Mouse (Mus musculus) fat pad, adult 2 months (tissue): ENCODE data around the gene Mpzl3.
"Not testable (repeated sequence)": the region's sequence is repeated elsewhere in the genome, so short reads cannot be mapped to it uniquely, and the experiment has no call there.

Experiments
- DNase-seq: peaks from one replicate; pipeline ENCODE4 v3.0.0-alpha.2; 2011; ENCODE audit warnings: low read depth, low spot score; ENCODE audit errors: extremely low read depth

Mpzl3 gene

DNA sequence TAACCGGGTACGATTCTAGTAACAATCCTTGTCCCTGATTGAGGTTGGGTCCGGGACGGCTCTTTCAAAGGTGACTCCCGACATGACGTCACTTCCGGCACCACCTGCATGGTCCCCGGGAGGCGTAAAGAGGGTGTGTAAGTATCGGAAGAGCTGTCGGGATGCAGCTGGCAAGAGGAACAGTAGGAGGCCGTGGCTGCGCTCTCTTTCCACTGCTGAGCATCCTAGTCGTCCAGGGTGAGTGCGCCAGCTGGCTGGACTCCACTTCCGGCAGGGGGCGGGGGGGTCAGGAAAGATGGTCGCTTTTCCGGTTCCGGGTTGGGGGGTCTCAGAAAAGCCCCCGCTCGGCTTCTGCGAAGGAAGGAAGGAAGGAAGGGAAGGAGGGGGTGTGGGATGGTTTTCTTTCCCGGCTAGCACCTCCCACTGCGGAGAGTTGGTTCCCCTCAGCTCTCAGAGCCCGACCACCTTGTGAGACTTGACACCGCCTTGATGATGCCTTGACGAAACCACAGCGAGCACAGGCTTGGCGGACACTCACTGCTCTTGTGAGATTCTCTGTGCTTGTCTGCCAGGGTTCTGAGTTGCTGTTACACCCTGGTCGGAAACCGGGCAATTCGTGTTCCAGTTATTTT lies at the start of gene Mpzl3:
TSS of gene Mpzl3 (plus strand) at position 105 of the 632 bp plus-strand sequence.
- DNase-seq: no peak

DNA sequence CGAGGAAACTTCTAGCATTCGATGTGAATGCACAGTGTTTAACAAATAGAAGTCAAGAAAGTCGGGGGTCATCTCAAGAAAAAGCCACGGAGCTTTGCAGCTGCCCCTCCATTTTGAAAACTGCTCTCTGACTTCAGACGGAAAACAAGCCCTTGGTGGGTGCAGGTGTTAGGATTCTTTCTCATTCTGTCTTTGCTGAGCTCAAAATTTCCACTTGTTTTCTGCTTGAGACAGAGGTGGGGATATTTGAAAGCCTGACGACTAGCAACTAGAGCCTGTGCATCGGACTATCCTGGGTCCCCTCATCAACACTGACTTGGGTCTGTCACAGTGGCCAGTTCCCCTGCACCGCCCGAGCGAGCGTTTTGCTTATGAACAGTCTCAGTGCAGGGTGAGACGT lies 47.6 kb upstream of the Mpzl3 start:
- DNase-seq: no peak

DNA sequence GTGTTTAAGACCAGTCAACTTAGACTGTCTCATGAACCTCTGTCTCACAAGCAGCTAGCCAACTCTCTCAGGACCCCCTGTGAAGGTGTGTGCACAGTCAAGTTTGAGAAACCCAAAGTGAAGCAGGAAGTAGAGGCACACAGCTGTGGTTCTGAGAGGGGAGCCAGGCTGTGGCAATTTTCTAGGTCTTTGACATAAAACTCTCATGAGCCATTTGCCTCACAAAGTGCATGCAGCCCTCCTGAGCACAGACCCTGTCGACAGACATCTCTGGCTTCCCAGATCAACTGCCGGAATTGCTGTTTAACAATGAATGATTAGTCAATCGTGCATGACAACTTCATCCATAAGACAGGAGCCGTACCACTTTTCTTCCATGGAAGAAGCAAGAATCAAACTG lies 46.6 kb upstream of the Mpzl3 start:
- no peak for DNase-seq

DNA sequence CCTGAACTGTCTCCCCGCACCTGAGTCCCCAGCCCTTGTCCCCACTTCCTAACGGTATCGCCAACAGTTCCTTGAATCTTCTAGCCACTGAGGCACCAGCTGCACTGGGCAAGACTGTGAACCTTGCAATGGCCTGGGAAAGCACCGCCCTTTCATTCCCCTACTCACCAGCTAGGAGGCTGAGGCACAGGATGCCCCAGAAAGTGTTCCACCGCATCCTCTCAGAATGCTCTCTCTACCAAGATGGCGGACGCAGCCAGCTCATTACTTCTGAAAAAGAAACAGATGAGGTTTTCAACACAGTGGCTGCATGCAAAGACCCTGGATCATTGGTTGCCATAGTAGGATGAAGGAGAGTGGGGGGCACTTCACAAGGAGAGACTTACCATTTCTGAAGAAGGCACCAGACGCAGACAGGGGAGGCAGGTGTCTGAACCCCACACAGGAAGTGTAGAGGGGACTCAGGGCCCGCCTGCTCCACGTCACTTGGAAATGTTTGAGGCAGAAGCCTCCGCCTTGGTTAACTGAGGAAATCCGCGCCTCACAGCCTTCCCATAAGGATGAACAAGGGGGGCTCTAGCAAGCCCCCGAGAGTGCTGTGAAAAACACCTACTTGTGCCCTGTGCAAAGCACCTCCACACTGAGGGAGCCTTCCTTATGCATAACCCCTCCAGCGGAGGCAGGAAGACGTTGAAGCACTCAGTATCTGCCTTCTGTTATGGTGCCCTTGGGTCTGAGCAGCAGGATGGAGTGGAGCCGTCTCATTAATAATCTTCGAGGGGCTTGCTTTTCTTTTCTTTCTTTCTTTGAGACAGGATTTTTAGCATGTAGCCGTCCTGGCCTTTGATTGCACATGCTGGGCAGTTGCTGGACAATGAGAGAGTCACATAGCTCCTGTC lies 45.6 kb upstream of the Mpzl3 start, which contains the start of gene Cd3e:
TSS of gene Cd3e (minus strand) at position 448 of the 899 bp plus-strand sequence.
- DNase-seq: no peak

DNA sequence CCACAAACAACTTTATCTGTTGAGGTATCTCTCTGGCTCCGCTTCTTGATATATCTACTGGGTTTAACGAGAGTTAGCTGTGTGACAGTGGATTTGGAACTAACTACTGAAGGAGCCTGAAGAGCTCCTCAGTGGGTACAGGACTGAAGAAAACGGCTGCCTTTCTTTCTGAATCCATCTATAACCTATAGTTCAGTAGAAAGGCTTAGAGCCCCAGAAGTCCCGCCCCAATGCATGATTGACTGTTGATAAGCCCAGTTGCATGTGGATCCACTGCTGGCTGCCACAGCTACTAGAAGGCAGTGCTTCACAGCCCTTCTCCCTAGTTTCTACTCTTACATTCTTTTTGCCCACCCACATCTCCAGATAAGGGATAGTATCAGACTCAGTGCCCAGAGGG lies 44.5 kb upstream of the Mpzl3 start:
- DNase-seq: no peak

DNA sequence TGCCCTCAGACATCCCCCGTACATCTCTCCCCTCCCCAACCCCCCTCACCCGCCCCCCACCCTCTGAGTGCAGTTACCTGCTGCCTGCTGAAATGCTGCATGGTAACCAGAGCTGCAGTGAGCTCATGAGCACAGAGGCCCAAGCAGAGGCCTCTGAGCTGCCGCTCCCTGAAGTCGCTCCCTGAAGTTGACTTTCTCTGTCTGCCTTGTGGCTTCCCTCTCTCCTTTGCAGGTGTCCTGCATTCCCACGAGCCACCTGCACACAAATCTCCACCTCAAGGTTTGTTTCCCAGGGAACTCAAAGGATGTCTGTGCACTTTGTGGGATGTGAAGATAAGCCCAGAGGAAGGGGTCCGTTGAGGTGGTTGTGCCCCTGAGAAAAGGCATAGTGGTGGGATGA lies 43.7 kb upstream of the Mpzl3 start:
- no peak for DNase-seq

DNA sequence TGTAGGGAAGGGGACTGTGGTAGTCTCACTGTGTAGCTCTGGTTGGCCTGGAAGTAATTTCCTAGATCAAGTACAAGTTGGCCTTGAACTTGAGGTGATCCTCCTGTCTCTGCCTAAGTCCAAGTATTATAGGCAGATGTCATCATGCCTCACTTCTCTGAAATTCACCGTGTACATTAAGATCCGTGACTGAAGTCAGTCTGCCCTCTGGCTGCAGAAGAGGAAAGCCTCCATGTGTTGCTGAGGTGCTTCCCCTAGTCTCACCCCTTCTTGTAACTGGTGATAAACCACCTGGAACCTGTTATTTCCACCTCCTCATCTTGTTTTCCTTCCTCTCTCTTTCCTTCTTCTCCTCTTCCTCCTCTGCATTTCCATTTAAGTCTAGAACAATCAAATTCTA lies 40.1 kb upstream of the Mpzl3 start:
- no peak for DNase-seq

DNA sequence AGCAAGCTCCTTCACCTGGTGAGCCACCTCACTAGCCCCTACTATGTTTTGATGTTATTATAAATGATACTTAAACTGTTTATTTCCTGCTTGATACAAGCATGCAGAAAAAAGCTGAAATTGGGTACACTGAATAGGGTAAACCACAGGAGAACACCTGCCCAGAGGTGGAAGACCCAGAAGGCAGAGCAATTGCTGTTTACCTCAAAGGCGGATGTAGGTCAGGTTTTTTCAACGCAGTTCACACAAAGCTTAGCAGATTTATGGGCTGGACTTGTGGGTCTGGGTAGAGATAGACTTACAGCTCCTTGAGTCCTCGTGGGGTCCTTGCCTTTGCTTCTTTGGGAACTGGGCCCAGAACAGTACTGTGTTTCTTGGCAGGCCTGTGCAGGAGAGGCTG lies 39.1 kb upstream of the Mpzl3 start:
- DNase-seq: no peak

DNA sequence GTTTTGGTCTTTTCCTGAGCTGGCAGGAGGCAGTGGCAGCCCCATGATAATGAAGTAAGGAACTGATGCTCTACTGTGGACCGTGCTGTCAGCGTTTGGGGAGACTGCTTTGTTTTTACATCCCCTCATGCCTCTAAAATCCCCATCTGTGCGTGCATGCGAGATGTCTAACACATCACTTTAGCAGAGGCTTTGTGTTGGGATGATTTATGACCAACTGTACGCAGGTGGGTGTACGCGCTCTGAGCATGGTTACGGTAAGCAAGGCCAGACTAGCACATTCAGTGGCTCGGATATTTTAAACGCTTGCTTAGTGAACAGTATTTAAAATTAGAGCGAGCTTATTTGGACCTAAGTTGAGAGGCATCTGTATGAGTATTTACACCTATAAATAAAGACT lies 37.0 kb upstream of the Mpzl3 start:
- DNase-seq: no peak

DNA sequence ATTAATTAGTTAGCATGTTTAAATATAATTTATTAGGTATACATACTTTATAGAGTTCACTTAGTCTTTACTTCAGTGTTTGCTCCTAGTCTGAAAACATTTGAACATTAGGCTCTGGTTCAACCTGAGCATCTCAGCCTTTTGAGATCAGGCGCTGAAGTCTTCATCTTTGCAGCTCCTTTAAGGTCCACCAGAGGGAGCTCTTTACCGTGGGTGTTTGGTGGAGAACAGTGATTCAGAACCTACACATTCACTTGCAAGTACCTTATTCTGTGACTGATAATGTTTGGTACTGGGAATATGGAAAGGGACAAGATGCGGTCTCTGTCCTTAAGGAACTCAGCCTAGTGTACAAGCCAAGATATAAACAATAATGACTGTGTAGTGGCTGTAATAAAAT lies 32.2 kb upstream of the Mpzl3 start:
- DNase-seq: no peak

DNA sequence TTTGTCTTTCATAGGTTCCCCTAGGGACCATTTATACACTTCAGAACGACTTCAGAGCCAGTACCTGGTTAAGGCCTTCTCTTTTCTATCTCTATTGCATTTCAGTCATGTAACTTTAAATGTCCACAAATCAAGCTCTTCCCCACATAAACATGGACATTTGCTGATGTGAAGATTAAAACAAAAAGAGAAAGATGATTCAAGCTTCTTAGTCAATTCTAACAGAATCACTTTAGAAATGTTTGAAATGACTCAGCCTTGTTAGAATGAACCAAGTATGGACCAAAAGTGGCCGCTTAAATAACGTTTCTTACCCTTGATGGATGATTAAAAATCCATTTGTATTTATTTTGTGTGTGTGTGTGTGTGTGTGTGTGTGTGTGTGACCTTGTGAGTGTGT lies 31.3 kb upstream of the Mpzl3 start:
- DNase-seq: no peak

DNA sequence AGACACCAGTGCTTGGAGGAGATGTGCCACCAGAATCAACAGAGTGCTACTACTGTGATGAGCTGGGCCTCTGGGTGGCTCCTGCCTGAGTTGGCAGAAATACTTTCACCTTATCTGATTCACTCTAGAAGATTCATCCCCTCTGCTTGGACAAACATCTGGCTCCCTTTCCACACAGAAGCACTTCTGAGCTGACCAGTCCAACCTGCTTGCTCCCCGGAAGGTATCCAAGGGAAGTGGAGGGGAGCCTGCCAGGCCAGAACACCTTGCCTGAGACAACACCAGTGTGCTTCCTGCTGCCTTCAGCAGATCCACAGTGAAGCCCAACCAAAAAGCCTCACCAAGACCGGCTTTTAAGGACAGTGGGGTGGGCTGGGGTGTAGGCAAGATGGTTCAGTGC lies 30.8 kb upstream of the Mpzl3 start:
- peak; percentile 74 for DNase-seq

DNA sequence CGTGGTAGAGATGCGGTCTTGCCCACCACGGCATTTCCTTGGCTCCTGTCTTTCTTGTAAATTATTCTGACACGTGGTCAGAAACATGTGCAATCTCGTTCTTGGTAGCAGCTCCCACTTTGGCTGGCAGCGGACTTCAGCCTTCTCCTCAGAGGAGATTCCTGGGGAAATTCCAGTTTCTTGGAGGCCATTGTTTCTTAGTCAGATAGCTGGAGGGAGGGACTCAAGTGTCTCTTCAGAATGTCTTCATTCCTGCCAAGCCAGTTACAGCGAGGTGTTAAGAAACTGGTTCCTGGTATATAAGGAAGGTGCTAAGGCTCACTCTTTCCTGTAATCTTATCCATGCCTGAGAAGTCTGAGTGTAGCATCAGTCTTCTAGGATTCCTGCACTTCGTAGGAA lies 27.6 kb upstream of the Mpzl3 start:
- DNase-seq: peak; percentile 89

DNA sequence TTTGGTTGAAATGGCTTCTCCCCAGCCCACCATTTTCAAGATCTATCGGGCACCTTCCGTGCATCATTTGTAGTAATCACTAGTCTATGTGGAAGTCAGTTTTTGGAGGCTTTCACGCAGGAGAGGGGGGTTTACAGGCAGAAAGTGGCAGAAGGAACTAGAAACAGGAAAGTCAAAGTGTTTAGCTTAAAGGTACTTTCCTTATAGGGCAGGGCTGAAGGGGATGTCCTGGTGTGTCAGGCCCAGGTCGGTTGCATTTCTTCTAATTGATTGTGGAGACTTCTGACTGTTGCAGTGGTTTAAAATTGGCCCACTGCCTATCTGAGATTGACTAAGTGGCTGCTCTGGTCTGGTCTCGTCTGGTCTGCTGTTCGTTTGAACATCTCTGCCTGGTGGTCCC lies 24.6 kb upstream of the Mpzl3 start:
- no peak for DNase-seq

DNA sequence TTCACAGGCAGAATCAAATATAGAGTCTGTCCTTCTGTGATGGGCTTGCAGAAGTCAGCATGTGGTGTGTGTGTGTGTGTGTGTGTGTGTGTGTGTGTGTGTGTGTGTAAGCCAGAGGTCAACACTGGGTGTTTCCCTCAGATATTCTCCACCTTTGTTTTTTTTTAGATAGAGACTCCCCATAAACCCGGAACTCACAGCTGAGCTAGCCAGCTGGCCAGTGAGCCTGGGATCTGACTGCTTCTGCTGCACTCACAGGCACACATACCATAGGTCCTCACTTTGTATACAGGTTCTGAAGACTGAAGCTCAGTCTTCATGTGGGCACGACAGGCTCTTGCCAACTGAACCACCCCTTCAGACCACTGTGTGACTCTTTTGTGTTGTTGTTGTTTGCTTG lies 22.7 kb upstream of the Mpzl3 start:
- DNase-seq: no peak

DNA sequence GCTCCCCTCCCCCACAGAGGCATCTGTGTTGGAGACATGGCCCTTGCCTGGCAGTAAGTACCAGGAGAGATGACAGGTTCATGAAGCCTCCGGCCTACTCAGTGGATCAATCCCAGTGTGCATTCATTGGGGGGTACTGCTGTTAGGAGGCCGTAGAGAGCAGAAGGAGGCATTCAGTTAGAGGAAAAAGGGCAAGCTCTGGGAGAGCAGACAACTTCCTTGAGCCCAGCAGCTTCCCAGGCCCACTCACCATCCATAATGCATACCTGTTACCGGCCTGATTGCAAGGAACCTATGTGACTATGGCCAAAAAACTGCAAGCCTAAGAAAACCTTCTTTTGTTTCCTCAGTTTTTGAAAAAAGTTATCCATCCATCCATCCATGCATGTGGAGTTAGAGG lies 20.5 kb upstream of the Mpzl3 start:
- no peak for DNase-seq

DNA sequence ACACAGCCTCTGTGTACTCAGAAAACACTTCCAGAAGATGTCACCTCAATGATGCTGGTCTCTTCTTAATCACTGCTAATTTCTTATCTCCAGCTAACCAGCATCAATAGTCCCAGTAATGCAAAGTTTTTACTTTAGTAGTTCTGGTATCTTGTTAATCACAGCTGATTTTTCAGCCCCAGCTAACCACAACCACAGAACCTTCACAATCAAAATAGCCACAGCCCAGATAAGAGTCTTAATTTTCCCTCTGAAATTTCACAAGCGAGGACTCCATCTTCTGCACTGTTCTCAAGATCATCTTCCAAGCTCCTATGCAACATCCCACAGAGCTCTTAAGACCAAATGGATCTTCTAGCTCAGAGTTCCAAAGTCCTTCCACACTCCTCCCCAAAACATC lies 17.2 kb upstream of the Mpzl3 start:
- not testable (repeated sequence) for DNase-seq

DNA sequence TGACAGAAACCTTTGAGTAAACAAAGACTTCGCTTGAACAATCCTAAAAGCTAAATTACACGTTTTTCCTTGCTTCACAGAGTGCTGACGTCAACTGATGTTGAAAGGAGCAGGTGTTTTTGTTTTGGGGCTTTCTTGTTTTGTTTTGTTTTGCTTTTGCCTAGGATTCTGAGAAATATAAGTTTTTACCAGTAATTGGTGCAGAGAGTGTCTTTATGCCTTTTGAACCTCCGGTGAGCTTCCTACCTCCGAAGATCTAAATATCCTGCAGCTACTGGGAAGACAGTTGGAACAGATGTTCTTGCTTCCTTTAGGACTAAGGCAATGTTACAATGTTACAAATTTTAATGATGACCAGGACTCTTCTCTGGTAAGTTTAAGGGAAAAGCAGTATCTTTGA lies 15.5 kb upstream of the Mpzl3 start, which contains the start of gene Mpzl2:
TSS of gene Mpzl2 (plus strand) at position 301 of the 400 bp plus-strand sequence.
- no peak for DNase-seq

DNA sequence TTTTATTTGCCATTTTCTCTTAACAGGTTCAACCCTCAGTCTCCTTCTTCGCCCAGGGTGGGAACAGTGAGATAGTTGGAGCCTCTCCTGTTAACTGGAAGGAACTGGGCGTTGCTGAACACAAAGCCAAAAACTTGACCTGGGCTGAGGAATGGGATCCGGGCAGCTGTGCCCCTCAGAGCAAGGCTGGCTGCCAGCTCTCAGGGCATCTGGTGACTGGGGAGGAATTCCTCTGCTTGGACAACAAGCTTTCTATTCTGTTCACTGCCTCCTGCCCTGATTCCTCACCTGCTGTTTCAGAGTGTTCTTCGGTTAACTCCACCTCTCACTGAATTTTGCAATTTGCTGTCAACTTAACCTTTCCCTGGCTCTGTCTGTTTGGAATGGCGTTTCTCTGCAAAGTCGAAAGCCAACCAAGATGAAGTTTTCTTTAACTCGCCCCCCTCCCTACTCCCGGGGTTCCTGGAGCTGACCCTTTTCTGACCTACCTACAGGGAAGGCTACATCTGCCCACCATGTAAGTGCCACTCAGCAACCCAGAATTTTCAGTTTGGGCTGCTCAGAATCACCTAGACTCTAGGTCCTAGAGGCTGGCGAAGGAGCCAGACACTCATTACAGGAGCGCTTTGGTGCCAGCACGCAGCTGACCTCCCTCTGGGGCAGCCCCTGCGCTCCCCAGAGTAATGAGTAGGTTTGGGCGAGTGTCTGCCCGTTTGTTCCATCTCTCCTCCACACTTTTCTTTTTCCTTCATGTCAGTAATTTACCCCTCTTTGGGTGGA lies 14.7 kb upstream of the Mpzl3 start:
- no peak for DNase-seq

DNA sequence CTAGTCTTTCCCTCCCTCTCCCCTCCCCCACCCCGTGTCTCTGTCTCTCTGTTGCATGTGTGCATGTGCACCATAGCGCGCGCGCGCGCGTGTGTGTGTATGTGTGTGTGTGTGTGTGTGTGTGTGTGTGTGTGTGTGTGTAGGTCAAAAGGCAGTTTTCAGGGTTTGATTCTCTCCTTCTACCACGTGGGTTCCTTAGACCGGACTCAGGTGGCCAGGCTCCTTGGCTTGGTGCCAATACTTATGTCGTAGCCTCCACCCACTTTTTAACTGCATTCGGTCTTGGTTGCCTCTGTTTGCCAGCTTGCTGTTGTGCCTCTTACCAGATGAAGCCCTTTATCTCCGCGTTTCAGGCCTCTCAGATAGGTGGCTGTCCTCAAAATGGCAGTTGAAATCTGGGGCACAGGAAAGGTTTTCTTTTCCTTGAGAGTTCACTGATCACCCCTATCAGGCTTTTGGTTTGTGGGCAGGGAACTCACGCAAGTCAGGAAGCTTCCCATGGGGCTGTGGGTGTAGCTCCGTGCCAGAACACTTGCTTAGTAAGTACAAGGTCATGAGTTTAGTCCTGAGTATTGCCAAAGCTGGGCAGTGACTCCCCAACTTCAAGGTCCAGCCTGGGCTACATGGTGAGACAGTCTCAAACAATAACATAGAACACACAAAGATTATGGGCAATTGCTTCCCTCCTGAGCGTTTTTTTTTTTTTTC lies 13.7 kb upstream of the Mpzl3 start:
- peak; percentile 69 for DNase-seq
